Mouse (Mus musculus): ENCODE results near the gene Dgkb. TPM values are rescaled to one million over a fixed set of nuclear protein-coding genes. Genes with fewer than 3 reads are reported as not detected.
A peak's percentile ranks its signal among the peaks of the same experiment; 100 is the strongest.

The Dgkb gene
- polyA plus RNA-seq, 1 experiment from 2014 or later, result 4.1 TPM

- WGBS, result 73% methylated on average over 6 of the region's 6 CpGs
- Histone ChIP-seq H3K4me1 (ENCODE audit: control insufficient read depth, insufficient read depth, low read length) (peaks cover 3% of the 10 kb centered on the region; the same call in 1 of the 2 replicates), H3K4me2 (ENCODE audit: low read length) (no peak overlapping the region), H3K27me3 (replicated peaks; ENCODE audit: control insufficient read depth, insufficient read depth, low read length) (no peaks in the 10 kb centered on the region), H3K36me3 (ENCODE audit: control insufficient read depth, insufficient read depth, low read length) (no peaks in the 10 kb centered on the region), H3K9me3 (replicated peaks; ENCODE audit: control insufficient read depth, low read length) (no peaks in the 10 kb centered on the region), H3K4me3 (ENCODE audit: low read depth, low read length) (no peak overlapping the region), H3K27ac (ENCODE audit: low read depth, low read length) (no peak overlapping the region), H3K9ac (ENCODE audit: low read length) (no peak overlapping the region)
- DNase-seq (ENCODE audit: low spot score) (no peak), ATAC-seq (no peak)
Observed at GRCm38 (mm10) chr12:38577141-38577540, 759.6 kb downstream of the Dgkb start.

- Histone ChIP-seq H3K4me2 (ENCODE audit: low read length) (no peak overlapping the region), H3K36me3 (ENCODE audit: control insufficient read depth, insufficient read depth, low read length) (no peaks in the 10 kb centered on the region), H3K9me3 (replicated peaks; ENCODE audit: control insufficient read depth, low read length) (no peaks in the 10 kb centered on the region), H3K4me3 (ENCODE audit: low read depth, low read length) (no peak overlapping the region), H3K27me3 (replicated peaks; ENCODE audit: control insufficient read depth, insufficient read depth, low read length) (no peaks in the 10 kb centered on the region), H3K9ac (ENCODE audit: low read length) (no peak overlapping the region), H3K4me1 (ENCODE audit: control insufficient read depth, insufficient read depth, low read length) (peaks cover 3% of the 10 kb centered on the region; the same call in 1 of the 2 replicates), H3K27ac (ENCODE audit: low read depth, low read length) (no peak overlapping the region)
- ATAC-seq (peak; percentile 68), DNase-seq (ENCODE audit: low spot score) (peak; percentile 67)
- 29% methylated on average over 5 of the region's 5 CpGs for WGBS
Observed at GRCm38 (mm10) chr12:38579191-38579817, 761.8 kb downstream of the Dgkb start.

- H3K36me3 ChIP-seq (ENCODE audit: control insufficient read depth, insufficient read depth, low read length), result no peaks in the 10 kb centered on the region
- H3K4me3 ChIP-seq (ENCODE audit: low read depth, low read length), result no peak overlapping the region
- no peaks in the 10 kb centered on the region for H3K4me1 ChIP-seq (ENCODE audit: control insufficient read depth, insufficient read depth, low read length)
- H3K9ac ChIP-seq (ENCODE audit: low read length), result no peak overlapping the region
- no peak overlapping the region for H3K4me2 ChIP-seq (ENCODE audit: low read length)
- no peaks in the 10 kb centered on the region for H3K9me3 ChIP-seq (replicated peaks; ENCODE audit: control insufficient read depth, low read length)
- WGBS, result 72% methylated on average over 4 of the region's 4 CpGs
- no peak for ATAC-seq
- H3K27ac ChIP-seq (ENCODE audit: low read depth, low read length), result no peak overlapping the region
- DNase-seq (ENCODE audit: low spot score), result no peak
- H3K27me3 ChIP-seq (replicated peaks; ENCODE audit: control insufficient read depth, insufficient read depth, low read length), result no peaks in the 10 kb centered on the region
Observed at GRCm38 (mm10) chr12:38586368-38586865, 768.9 kb downstream of the Dgkb start.

GRCm38 (mm10) chr12:38589951-38590350, 772.4 kb downstream of the Dgkb start:
- Histone ChIP-seq H3K4me2 (ENCODE audit: low read length) (no peak overlapping the region), H3K9ac (ENCODE audit: low read length) (no peak overlapping the region), H3K36me3 (ENCODE audit: control insufficient read depth, insufficient read depth, low read length) (no peaks in the 10 kb centered on the region), H3K4me1 (ENCODE audit: control insufficient read depth, insufficient read depth, low read length) (peaks cover 8% of the 10 kb centered on the region), H3K27ac (ENCODE audit: low read depth, low read length) (no peak overlapping the region), H3K9me3 (replicated peaks; ENCODE audit: control insufficient read depth, low read length) (no peaks in the 10 kb centered on the region), H3K27me3 (replicated peaks; ENCODE audit: control insufficient read depth, insufficient read depth, low read length) (no peaks in the 10 kb centered on the region), H3K4me3 (ENCODE audit: low read depth, low read length) (no peak overlapping the region)
- ATAC-seq, result no peak
- DNase-seq (ENCODE audit: low spot score), result no peak

GRCm38 (mm10) chr12:38593653-38594052, 776.1 kb downstream of the Dgkb start:
- DNase-seq (ENCODE audit: low spot score) (no peak), ATAC-seq (no peak)
- Histone ChIP-seq H3K27me3 (replicated peaks; ENCODE audit: control insufficient read depth, insufficient read depth, low read length) (no peaks in the 10 kb centered on the region), H3K9me3 (replicated peaks; ENCODE audit: control insufficient read depth, low read length) (no peaks in the 10 kb centered on the region), H3K9ac (ENCODE audit: low read length) (no peak overlapping the region), H3K27ac (ENCODE audit: low read depth, low read length) (no peak overlapping the region), H3K4me3 (ENCODE audit: low read depth, low read length) (no peak overlapping the region), H3K4me2 (ENCODE audit: low read length) (no peak overlapping the region), H3K36me3 (ENCODE audit: control insufficient read depth, insufficient read depth, low read length) (no peaks in the 10 kb centered on the region), H3K4me1 (ENCODE audit: control insufficient read depth, insufficient read depth, low read length) (peaks cover 10% of the 10 kb centered on the region)
- 72% methylated on average over 2 of the region's 2 CpGs for WGBS

- WGBS, result 7% methylated on average over 3 of the region's 3 CpGs
- no peak overlapping the region for H3K4me2 ChIP-seq (ENCODE audit: low read length)
- H3K36me3 ChIP-seq (ENCODE audit: control insufficient read depth, insufficient read depth, low read length), result no peaks in the 10 kb centered on the region
- H3K27ac ChIP-seq (ENCODE audit: low read depth, low read length), result no peak overlapping the region
- ATAC-seq (no peak), DNase-seq (ENCODE audit: low spot score) (peak; percentile 71)
- no peaks in the 10 kb centered on the region for H3K27me3 ChIP-seq (replicated peaks; ENCODE audit: control insufficient read depth, insufficient read depth, low read length)
- no peak overlapping the region for H3K9ac ChIP-seq (ENCODE audit: low read length)
- H3K4me1 ChIP-seq (ENCODE audit: control insufficient read depth, insufficient read depth, low read length), result peaks cover 10% of the 10 kb centered on the region
- H3K4me3 ChIP-seq (ENCODE audit: low read depth, low read length), result no peak overlapping the region
- H3K9me3 ChIP-seq (replicated peaks; ENCODE audit: control insufficient read depth, low read length), result no peaks in the 10 kb centered on the region
Observed at GRCm38 (mm10) chr12:38594055-38594454, 776.5 kb downstream of the Dgkb start.

- 6% methylated on average over 7 of the region's 7 CpGs for WGBS
- no peak overlapping the region for H3K4me3 ChIP-seq (ENCODE audit: low read depth, low read length)
- DNase-seq (ENCODE audit: low spot score) (peak; percentile 30), ATAC-seq (peak; percentile 69)
- H3K36me3 ChIP-seq (ENCODE audit: control insufficient read depth, insufficient read depth, low read length), result no peaks in the 10 kb centered on the region
- no peaks in the 10 kb centered on the region for H3K27me3 ChIP-seq (replicated peaks; ENCODE audit: control insufficient read depth, insufficient read depth, low read length)
- peaks cover 10% of the 10 kb centered on the region for H3K4me1 ChIP-seq (ENCODE audit: control insufficient read depth, insufficient read depth, low read length)
- H3K4me2 ChIP-seq (ENCODE audit: low read length), result no peak overlapping the region
- no peaks in the 10 kb centered on the region for H3K9me3 ChIP-seq (replicated peaks; ENCODE audit: control insufficient read depth, low read length)
- H3K9ac ChIP-seq (ENCODE audit: low read length), result no peak overlapping the region
- no peak overlapping the region for H3K27ac ChIP-seq (ENCODE audit: low read depth, low read length)
Observed at GRCm38 (mm10) chr12:38596416-38597062, 779.0 kb downstream of the Dgkb start.

- Histone ChIP-seq H3K4me1 (ENCODE audit: control insufficient read depth, insufficient read depth, low read length) (peaks cover 10% of the 10 kb centered on the region), H3K4me3 (ENCODE audit: low read depth, low read length) (no peak overlapping the region), H3K9me3 (replicated peaks; ENCODE audit: control insufficient read depth, low read length) (no peaks in the 10 kb centered on the region), H3K4me2 (ENCODE audit: low read length) (no peak overlapping the region), H3K9ac (ENCODE audit: low read length) (no peak overlapping the region), H3K27ac (ENCODE audit: low read depth, low read length) (no peak overlapping the region), H3K27me3 (replicated peaks; ENCODE audit: control insufficient read depth, insufficient read depth, low read length) (no peaks in the 10 kb centered on the region), H3K36me3 (ENCODE audit: control insufficient read depth, insufficient read depth, low read length) (no peaks in the 10 kb centered on the region)
- 36% methylated on average over 2 of the region's 2 CpGs for WGBS
- peak; percentile 57 for ATAC-seq
- DNase-seq (ENCODE audit: low spot score), result peak; percentile 22
Observed at GRCm38 (mm10) chr12:38598096-38598495, 780.6 kb downstream of the Dgkb start.

GRCm38 (mm10) chr12:38600165-38600845, 782.8 kb downstream of the Dgkb start:
- ATAC-seq (no peak), DNase-seq (ENCODE audit: low spot score) (no peak)
- no peaks in the 10 kb centered on the region for H3K27me3 ChIP-seq (replicated peaks; ENCODE audit: control insufficient read depth, insufficient read depth, low read length)
- no peak overlapping the region for H3K4me3 ChIP-seq (ENCODE audit: low read depth, low read length)
- no peaks in the 10 kb centered on the region for H3K36me3 ChIP-seq (ENCODE audit: control insufficient read depth, insufficient read depth, low read length)
- H3K27ac ChIP-seq (ENCODE audit: low read depth, low read length), result no peak overlapping the region
- H3K4me1 ChIP-seq (ENCODE audit: control insufficient read depth, insufficient read depth, low read length), result peaks cover 3% of the 10 kb centered on the region; the same call in 1 of the 2 replicates
- H3K9ac ChIP-seq (ENCODE audit: low read length), result no peak overlapping the region
- H3K9me3 ChIP-seq (replicated peaks; ENCODE audit: control insufficient read depth, low read length), result no peaks in the 10 kb centered on the region
- no peak overlapping the region for H3K4me2 ChIP-seq (ENCODE audit: low read length)
- 88% methylated on average over 3 of the region's 3 CpGs for WGBS
